Mouse (Mus musculus): ENCODE measurements around the gene Slc17a3. TPM values are rescaled to one million over a fixed set of nuclear protein-coding genes. Genes with fewer than 3 reads are reported as not detected.
A peak's percentile ranks its signal among the peaks of the same experiment; 100 is the strongest.

Slc17a3 gene
- polyA plus RNA-seq, 1 experiment from 2014 or later = not detected

- WGBS = 84% methylated on average over 3 of the region's 3 CpGs
- H3K4me3 ChIP-seq = no peak overlapping the region
- peaks cover 13% of the 10 kb centered on the region for H3K4me1 ChIP-seq
- H3K36me3 ChIP-seq = no peaks in the 10 kb centered on the region
- H3K27me3 ChIP-seq (ENCODE audit: low read depth, poor library complexity, severe bottlenecking) = no peaks in the 10 kb centered on the region
- no peaks in the 10 kb centered on the region for H3K9me3 ChIP-seq (replicated peaks)
- no peak overlapping the region for H3K27ac ChIP-seq (replicated peaks)
- no peak for DNase-seq (ENCODE audit: low spot score)
Observed at GRCm38 (mm10) chr13:23887026-23887725, 47.9 kb downstream of the Slc17a3 start.

GRCm38 (mm10) chr13:23889011-23889605 is 49.9 kb downstream of the Slc17a3 start:
- H3K27ac ChIP-seq (replicated peaks) = no peak overlapping the region
- H3K36me3 ChIP-seq = no peaks in the 10 kb centered on the region
- DNase-seq (ENCODE audit: low spot score) = no peak
- no peak overlapping the region for H3K4me3 ChIP-seq
- no peaks in the 10 kb centered on the region for H3K9me3 ChIP-seq (replicated peaks)
- H3K27me3 ChIP-seq (ENCODE audit: low read depth, poor library complexity, severe bottlenecking) = no peaks in the 10 kb centered on the region
- peaks cover 30% of the 10 kb centered on the region for H3K4me1 ChIP-seq
- WGBS = 79% methylated on average over 6 of the region's 6 CpGs

GRCm38 (mm10) chr13:23892592-23893268 is 53.5 kb downstream of the Slc17a3 start:
- no peaks in the 10 kb centered on the region for H3K9me3 ChIP-seq (replicated peaks)
- no peak overlapping the region for H3K27ac ChIP-seq (replicated peaks)
- H3K27me3 ChIP-seq (ENCODE audit: low read depth, poor library complexity, severe bottlenecking) = no peaks in the 10 kb centered on the region
- no peak overlapping the region for H3K4me3 ChIP-seq
- 18% methylated on average over 9 of the region's 9 CpGs for WGBS
- peaks cover 28% of the 10 kb centered on the region for H3K4me1 ChIP-seq
- no peaks in the 10 kb centered on the region for H3K36me3 ChIP-seq
- peak; percentile 29 for DNase-seq (ENCODE audit: low spot score)

GRCm38 (mm10) chr13:23893269-23893593 is 54.0 kb downstream of the Slc17a3 start:
- Histone ChIP-seq H3K27ac (replicated peaks) (peak overlapping the region; percentile 46; the same call in 1 of the 2 replicates), H3K4me1 (peaks cover 33% of the 10 kb centered on the region), H3K27me3 (ENCODE audit: low read depth, poor library complexity, severe bottlenecking) (no peaks in the 10 kb centered on the region), H3K4me3 (0 out of 2 replicates have a peak overlapping the region, but pooled peaks have one; percentile 1), H3K9me3 (replicated peaks) (no peaks in the 10 kb centered on the region), H3K36me3 (no peaks in the 10 kb centered on the region)
- WGBS = 24% methylated on average over 4 of the region's 4 CpGs
- DNase-seq (ENCODE audit: low spot score) = peak; percentile 57

GRCm38 (mm10) chr13:23898242-23898641 is 59.0 kb downstream of the Slc17a3 start:
- 57% methylated on average over 6 of the region's 6 CpGs for WGBS
- no peak overlapping the region for H3K27ac ChIP-seq (replicated peaks)
- H3K27me3 ChIP-seq (ENCODE audit: low read depth, poor library complexity, severe bottlenecking) = no peaks in the 10 kb centered on the region
- no peak overlapping the region for H3K4me3 ChIP-seq
- no peak for DNase-seq (ENCODE audit: low spot score)
- peaks cover 20% of the 10 kb centered on the region for H3K4me1 ChIP-seq
- H3K36me3 ChIP-seq = no peaks in the 10 kb centered on the region
- H3K9me3 ChIP-seq (replicated peaks) = no peaks in the 10 kb centered on the region

- no peak overlapping the region for H3K4me3 ChIP-seq
Observed at GRCm38 (mm10) chr13:23906906-23907305, 67.7 kb downstream of the Slc17a3 start.

GRCm38 (mm10) chr13:23910121-23910520 is 70.9 kb downstream of the Slc17a3 start:
- Histone ChIP-seq H3K9me3 (replicated peaks) (no peaks in the 10 kb centered on the region), H3K27me3 (ENCODE audit: low read depth, poor library complexity, severe bottlenecking) (no peaks in the 10 kb centered on the region), H3K27ac (replicated peaks) (no peak overlapping the region), H3K4me1 (peaks cover 17% of the 10 kb centered on the region), H3K4me3 (no peak overlapping the region), H3K36me3 (no peaks in the 10 kb centered on the region)
- DNase-seq (ENCODE audit: low spot score) = no peak
- WGBS = 89% methylated on average over 5 of the region's 5 CpGs

More at GRCm38 (mm10) chr13:23906906-23907305, 67.7 kb downstream of the Slc17a3 start:
- WGBS = 93% methylated on average over 5 of the region's 5 CpGs
- no peaks in the 10 kb centered on the region for H3K9me3 ChIP-seq (replicated peaks)
- no peaks in the 10 kb centered on the region for H3K36me3 ChIP-seq
- no peaks in the 10 kb centered on the region for H3K27me3 ChIP-seq (ENCODE audit: low read depth, poor library complexity, severe bottlenecking)
- no peak overlapping the region for H3K27ac ChIP-seq (replicated peaks)
- no peaks in the 10 kb centered on the region for H3K4me1 ChIP-seq
- DNase-seq (ENCODE audit: low spot score) = no peak

Other genes starting within 250 kb of the Slc17a3 start
- 3.1 and 3.2 TPM in 2 replicates for gene Hist1h2be, start 218.3 kb upstream of the Slc17a3 start, polyA plus RNA-seq (2016; fragmentation: Nextera tagmentation; extraction: Ambion mirVana)
- gene Hist1h1e, start 216.9 kb upstream of the Slc17a3 start, polyA plus RNA-seq (2016; fragmentation: Nextera tagmentation; extraction: Ambion mirVana) = 18.0 and 22.4 TPM in 2 replicates
- 1.3 TPM in 2 replicates for gene Hist1h2ac, start 155.5 kb upstream of the Slc17a3 start, polyA plus RNA-seq (2016; fragmentation: Nextera tagmentation; extraction: Ambion mirVana)
- 22.1 and 23.9 TPM in 2 replicates for gene Hist1h2bc, start 155.2 kb upstream of the Slc17a3 start, polyA plus RNA-seq (2016; fragmentation: Nextera tagmentation; extraction: Ambion mirVana)
- not detected in 2 replicates for gene Hist1h1t, start 143.6 kb upstream of the Slc17a3 start, polyA plus RNA-seq (2016; fragmentation: Nextera tagmentation; extraction: Ambion mirVana)
- 4.9 and 5.1 TPM in 2 replicates for gene Hist1h4c, start 141.0 kb upstream of the Slc17a3 start, polyA plus RNA-seq (2016; fragmentation: Nextera tagmentation; extraction: Ambion mirVana)
- 2.3 and 2.5 TPM in 2 replicates for gene Hfe, start 128.6 kb upstream of the Slc17a3 start, polyA plus RNA-seq (2016; fragmentation: Nextera tagmentation; extraction: Ambion mirVana)
- 8.8 and 9.5 TPM in 2 replicates for gene Hist1h1c, start 100.6 kb upstream of the Slc17a3 start, polyA plus RNA-seq (2016; fragmentation: Nextera tagmentation; extraction: Ambion mirVana)
- 7.3 and 9.5 TPM in 2 replicates for gene Hist1h3c, start 93.8 kb upstream of the Slc17a3 start, polyA plus RNA-seq (2016; fragmentation: Nextera tagmentation; extraction: Ambion mirVana)
- 2.3 and 2.4 TPM in 2 replicates for gene Hist1h2bb, start 92.7 kb upstream of the Slc17a3 start, polyA plus RNA-seq (2016; fragmentation: Nextera tagmentation; extraction: Ambion mirVana)
- 44.4 and 45.3 TPM in 2 replicates for gene Hist1h2ab, start 88.3 kb upstream of the Slc17a3 start, polyA plus RNA-seq (2016; fragmentation: Nextera tagmentation; extraction: Ambion mirVana)
- 8.1 and 11.3 TPM in 2 replicates for gene Hist1h3b, start 87.2 kb upstream of the Slc17a3 start, polyA plus RNA-seq (2016; fragmentation: Nextera tagmentation; extraction: Ambion mirVana)
- 4.9 and 6.9 TPM in 2 replicates for gene Hist1h4b, start 82.4 kb upstream of the Slc17a3 start, polyA plus RNA-seq (2016; fragmentation: Nextera tagmentation; extraction: Ambion mirVana)
- 0.42 TPM in 1 of 2 replicates, not detected in the other for gene Hist1h4a, start 78.2 kb upstream of the Slc17a3 start, polyA plus RNA-seq (2016; fragmentation: Nextera tagmentation; extraction: Ambion mirVana)
- 3.6 and 3.9 TPM in 2 replicates for gene Hist1h3a, start 77.0 kb upstream of the Slc17a3 start, polyA plus RNA-seq (2016; fragmentation: Nextera tagmentation; extraction: Ambion mirVana)
- 1.7 and 2.7 TPM in 2 replicates for gene Hist1h1a, start 75.8 kb upstream of the Slc17a3 start, polyA plus RNA-seq (2016; fragmentation: Nextera tagmentation; extraction: Ambion mirVana)
- gene Trim38, start 69.5 kb upstream of the Slc17a3 start, polyA plus RNA-seq (2016; fragmentation: Nextera tagmentation; extraction: Ambion mirVana) = 0.20 TPM in 1 of 2 replicates, not detected in the other
- not detected in 2 replicates for gene Slc17a2, start 32.4 kb upstream of the Slc17a3 start, polyA plus RNA-seq (2016; fragmentation: Nextera tagmentation; extraction: Ambion mirVana)
- not detected in 2 replicates for gene Slc17a1, start 28.3 kb downstream of the Slc17a3 start, polyA plus RNA-seq (2016; fragmentation: Nextera tagmentation; extraction: Ambion mirVana)
- not detected in 2 replicates for gene Slc17a4, start 75.6 kb downstream of the Slc17a3 start, polyA plus RNA-seq (2016; fragmentation: Nextera tagmentation; extraction: Ambion mirVana)
- gene Hist1h2ba, start 94.7 kb downstream of the Slc17a3 start, polyA plus RNA-seq (2016; fragmentation: Nextera tagmentation; extraction: Ambion mirVana) = not detected in 2 replicates
- gene Hist1h2aa, start 95.0 kb downstream of the Slc17a3 start, polyA plus RNA-seq (2016; fragmentation: Nextera tagmentation; extraction: Ambion mirVana) = not detected in 2 replicates
- 0.21 and 0.27 TPM in 2 replicates for gene Scgn, start 151.8 kb downstream of the Slc17a3 start, polyA plus RNA-seq (2016; fragmentation: Nextera tagmentation; extraction: Ambion mirVana)